Mouse (Mus musculus) layer of hippocampus, adult 11-12 months (tissue): ENCODE measurements around the gene Prnd.
A peak's percentile ranks its signal among the peaks of the same experiment; 100 is the strongest.

Experiments used
- DNase-seq: peaks from one replicate; pipeline ENCODE4 v3.0.0; 2022; ENCODE audit warnings: low spot score

The Prnd gene

DNA sequence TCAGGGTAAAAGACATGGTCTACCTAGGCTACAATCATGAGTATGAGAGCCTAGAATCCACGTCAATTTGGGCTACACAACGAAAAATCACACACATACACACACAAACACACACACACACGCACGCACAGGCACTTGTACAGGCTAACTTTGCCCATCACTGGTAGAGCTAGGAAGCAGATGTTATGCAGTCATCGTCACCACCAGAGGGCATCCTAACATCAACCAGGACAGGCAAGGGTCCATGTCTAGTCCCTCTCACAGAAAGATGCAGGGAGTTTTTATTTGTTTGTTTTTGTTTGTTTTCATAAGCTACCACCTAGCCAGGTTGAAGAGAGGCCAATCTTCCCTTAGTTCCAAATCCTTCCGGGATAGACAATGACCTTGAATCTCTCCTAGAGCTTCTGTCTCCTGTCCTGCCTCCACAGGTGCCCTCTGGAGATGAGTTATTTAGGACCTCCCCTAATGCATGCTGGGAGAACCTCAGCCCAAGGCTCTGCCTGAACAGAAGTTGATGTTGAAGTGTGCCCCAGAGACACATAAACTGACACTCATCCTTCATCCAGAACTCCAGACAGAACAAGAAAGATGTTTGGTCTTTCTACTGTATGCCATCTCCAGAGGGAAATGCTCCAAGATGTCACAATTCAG is 32.0 kb downstream of the Prnd start:
- DNase-seq, result peak; percentile 74

DNA sequence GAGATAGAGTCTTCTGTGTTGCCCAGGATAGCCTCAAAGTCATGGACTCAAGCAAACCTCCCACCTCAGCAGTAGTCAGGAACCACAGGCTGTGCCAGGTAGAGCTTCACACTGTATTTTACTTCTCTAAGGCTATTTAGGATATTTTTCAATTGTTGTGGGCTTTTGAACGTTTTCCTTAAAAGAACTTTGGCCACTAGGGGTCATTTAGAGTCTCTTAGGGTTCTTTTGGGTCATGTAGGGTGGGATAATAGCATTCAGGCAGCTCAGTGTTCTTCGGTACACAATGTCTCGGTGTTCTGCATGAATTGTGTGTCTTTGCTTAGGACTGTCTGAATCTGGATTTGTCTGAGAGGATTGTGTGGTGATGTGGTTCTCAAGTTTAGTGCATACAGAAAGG is 37.3 kb downstream of the Prnd start:
- DNase-seq, result no peak

DNA sequence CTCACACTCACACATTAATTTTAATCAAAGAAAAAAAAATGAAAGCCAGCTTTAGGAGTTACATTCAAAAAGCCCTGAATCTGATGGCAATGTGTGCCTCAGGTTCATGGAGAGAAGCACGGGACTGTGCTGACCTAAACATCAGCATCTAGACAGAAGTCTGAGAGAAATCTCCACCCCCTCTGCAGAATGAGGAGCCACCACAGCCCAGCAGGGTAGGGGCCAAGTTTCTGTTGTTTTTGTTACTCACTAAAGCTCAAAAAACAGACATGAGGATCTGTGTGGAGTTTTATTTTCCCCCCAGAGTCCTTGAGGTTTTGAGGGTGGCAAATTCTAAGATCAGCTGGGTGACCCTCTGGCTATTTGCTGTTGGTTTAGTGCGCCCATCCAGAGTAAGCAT is 37.9 kb downstream of the Prnd start:
- no peak for DNase-seq

DNA sequence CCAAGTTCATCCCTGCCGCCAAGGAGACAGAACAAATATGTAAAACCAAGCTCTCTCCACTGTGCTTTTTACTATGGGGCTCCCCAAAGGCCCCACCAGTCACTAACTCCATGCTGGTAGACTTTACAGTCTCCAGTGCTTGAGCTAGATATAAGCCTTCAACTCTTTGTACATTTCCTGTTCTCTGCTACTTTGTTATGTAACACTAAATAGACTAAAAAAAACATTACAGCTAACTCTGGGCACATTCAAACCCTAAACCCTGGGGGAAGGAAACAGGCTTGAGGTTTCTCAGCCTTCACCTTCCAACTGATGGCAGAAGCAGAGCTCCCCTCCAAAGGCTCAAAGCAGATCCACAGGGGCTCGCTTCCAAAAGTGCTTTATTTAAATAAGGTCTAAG is 41.8 kb downstream of the Prnd start:
- no peak for DNase-seq

GRCm38 (mm10) chr2:131993151-131993550 is 42.5 kb downstream of the Prnd start:
- DNase-seq, result no peak

GRCm38 (mm10) chr2:131993563-131994088 is 43.0 kb downstream of the Prnd start:
- DNase-seq, result no peak

- no peak for DNase-seq
Measured at GRCm38 (mm10) chr2:131994971-131995370, 44.3 kb downstream of the Prnd start.

GRCm38 (mm10) chr2:131995742-131996141 is 45.1 kb downstream of the Prnd start:
- no peak for DNase-seq

GRCm38 (mm10) chr2:131996369-131996768 is 45.7 kb downstream of the Prnd start:
- no peak for DNase-seq

DNA sequence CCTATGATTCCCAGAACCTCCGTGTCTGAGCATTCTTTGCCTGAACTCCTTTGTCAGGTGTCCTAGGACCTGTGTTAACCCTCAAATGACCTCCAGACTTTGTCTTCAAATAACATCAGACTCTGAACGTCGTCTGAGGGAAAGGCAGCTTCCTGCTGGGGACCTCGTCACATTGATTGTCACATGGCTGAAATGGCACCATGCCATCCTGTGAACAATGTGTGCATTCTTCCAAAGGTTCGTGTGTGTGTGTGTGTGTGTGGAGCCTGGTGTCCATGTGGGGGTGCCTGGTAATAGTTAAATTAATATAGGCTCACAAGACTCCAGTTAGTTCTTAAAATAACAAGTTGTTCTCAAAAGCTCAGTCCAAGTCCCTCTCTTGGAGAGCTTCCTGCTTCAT is 46.7 kb downstream of the Prnd start:
- no peak for DNase-seq

DNA sequence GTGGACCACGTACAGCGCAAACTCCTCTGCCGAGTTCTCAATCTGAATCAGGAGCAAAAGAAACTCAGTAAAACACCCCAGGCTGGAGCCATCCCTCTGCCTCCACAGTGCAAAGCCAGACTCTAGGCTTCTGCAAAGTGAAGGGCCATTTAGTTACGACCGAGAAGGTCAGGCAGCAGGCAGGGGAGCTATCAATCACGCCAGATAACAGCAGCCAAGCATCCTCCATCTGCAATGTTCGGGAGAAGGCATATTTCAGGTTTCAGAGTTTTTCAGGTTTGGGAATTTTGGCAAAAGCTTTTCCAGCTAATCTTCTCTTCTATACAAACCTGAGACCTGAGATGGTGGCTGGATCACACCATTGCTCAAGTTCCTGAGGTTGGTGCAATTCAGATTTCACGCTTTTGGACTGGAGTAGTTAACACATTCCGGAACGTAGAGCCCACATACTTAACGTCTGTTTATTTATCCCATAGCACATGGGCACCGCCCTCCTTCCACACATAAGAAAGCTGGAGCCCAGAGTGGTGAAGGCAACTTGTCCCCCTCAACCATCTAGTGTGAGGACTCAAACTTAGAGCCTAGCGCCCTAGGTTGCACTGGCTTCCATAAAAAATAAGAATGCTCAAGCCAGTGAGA is 51.2 kb downstream of the Prnd start:
- no peak for DNase-seq

DNA sequence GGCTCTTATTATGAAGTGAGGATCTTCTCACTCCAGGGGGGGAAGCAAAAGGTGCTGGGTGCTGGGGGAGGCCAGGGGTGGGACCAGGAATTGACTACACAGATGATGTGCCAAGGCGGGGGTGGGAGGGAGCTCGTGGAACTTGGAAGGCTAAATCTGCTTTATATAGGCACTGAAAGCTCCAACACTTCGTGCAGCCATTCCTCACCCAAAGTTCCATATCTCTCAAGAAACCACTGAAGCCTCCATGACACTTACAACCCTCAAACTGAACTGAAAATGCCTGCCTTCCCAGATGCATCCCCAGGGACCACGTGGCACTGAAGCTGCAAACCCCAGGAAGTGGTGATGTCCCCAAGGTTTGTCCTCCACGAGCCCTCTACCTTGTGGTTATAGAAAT is 53.3 kb downstream of the Prnd start:
- no peak for DNase-seq

- no peak for DNase-seq
Measured at GRCm38 (mm10) chr2:132004495-132005136, 54.0 kb downstream of the Prnd start.

DNA sequence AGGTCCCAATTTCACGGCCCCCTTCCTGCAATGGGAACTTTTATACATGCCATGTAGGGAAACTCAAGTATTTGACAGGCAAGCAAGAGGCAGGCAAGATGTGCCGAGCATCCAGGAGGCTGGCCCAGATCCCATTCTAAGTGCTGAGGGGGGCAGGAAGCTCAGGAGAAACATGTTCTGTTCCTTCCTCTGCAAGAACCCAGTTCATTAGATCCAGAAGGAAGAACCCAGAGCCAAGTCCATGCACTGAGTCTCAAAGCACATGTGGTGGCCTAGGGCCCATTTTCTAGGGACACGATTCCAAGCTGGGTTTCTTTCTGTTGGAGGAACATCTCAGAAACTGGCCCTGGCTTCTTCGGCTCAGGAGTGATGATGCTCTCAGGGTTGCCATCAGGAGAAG is 54.8 kb downstream of the Prnd start:
- DNase-seq, result no peak
